ENCODE assay signal across 8 mouse cellular contexts in the genomic region with DNA sequence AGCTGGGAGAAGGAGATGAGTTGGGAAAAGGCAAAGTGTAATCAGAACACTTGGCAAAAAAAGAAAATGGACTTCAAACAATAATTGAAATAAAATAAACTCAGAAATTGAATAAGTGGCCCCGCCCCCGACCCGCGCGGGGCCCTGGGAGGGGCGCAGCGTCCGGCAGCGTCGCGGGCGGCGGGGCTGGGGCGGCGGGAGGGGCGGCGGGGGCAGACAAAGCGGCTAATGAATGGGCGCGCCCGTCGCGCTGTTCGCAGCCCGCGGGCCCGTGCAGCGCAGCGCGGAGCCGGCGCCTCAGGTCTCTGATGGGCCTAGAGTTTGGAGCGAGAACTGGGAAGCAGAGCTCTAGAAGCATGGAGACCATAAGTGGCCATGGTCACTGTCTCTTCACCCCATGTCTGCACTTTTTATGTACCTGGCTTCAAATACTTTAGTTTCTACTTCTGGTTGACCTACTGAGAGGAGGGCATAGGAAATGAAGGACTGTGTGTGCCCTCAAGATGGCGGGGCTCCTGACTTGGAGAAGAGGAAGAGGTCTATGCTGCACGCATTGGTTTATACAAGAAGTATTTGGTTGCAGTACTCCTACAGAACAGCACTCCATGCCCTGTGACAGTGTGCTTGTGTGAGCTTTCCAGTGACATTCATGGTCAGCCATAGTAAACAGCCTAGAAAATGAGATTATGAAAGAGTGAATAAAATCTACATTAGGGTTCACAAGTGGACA.
DNase-seq lines count a peak whose midpoint lies in the region; ATAC-seq lines count a peak whose summit lies in the region.
"Not testable (repeated sequence)": the region's sequence is repeated elsewhere in the genome, so short reads cannot be mapped to it uniquely, and the experiment has no call there.

No protein-coding gene starts in this region.

- DNase-seq in Muller cell, postnatal 12 days (ENCODE audit: inconsistent ontology term) = peak; percentile 8
- DNase-seq in forebrain, embryonic 11.5 days (ENCODE audit: low spot score) = peak; percentile 56
- peak; percentile 53 for DNase-seq in intestine, embryonic 14.5 days (ENCODE audit: low spot score)
- peak; percentile 31 for DNase-seq in neural tube, embryonic 11.5 days (ENCODE audit: low spot score)

- H3K27me3 ChIP-seq in forebrain, embryonic 11.5 days (ENCODE audit: control insufficient read depth, insufficient read depth, low read length); heart, embryonic 14.5 days (ENCODE audit: control insufficient read depth, insufficient read depth, low read length); intestine, embryonic 14.5 days (replicated peaks; ENCODE audit: control insufficient read depth, insufficient read depth, low read length); limb, embryonic 13.5 days; lung, embryonic 16.5 days (ENCODE audit: control insufficient read depth, insufficient read depth, low read depth, low read length); neural tube, embryonic 11.5 days (ENCODE audit: control insufficient read depth, insufficient read depth, low read length): not testable (repeated sequence)

- not testable (repeated sequence) for H3K9me3 ChIP-seq in forebrain, embryonic 11.5 days (ENCODE audit: control insufficient read depth, low read length); heart, embryonic 14.5 days (ENCODE audit: control insufficient read depth, low read length); intestine, embryonic 14.5 days (ENCODE audit: control insufficient read depth, low read length); limb, embryonic 13.5 days; lung, embryonic 16.5 days (ENCODE audit: control insufficient read depth, low read length); neural tube, embryonic 11.5 days (ENCODE audit: control insufficient read depth, low read length)

- 6% methylated on average over 32 of the region's 35 CpGs for WGBS in forebrain, embryonic 11.5 days
- WGBS in heart, embryonic 14.5 days = 2% methylated on average over 27 of the region's 35 CpGs
- 6% methylated on average over 30 of the region's 35 CpGs for WGBS in intestine, embryonic 14.5 days
- 5% methylated on average over 33 of the region's 35 CpGs for WGBS in limb, embryonic 13.5 days
- 4% methylated on average over 10 of the region's 35 CpGs for WGBS in lung, embryonic 16.5 days
- 8% methylated on average over 10 of the region's 35 CpGs for WGBS in neural tube, embryonic 11.5 days

- H3K36me3 ChIP-seq in forebrain, embryonic 11.5 days (ENCODE audit: control insufficient read depth, insufficient read depth, low read length); heart, embryonic 14.5 days (ENCODE audit: control insufficient read depth, insufficient read depth, low read length); intestine, embryonic 14.5 days (ENCODE audit: control insufficient read depth, insufficient read depth, low read length); limb, embryonic 13.5 days; lung, embryonic 16.5 days (ENCODE audit: control insufficient read depth, insufficient read depth, low read length); neural tube, embryonic 11.5 days (ENCODE audit: control insufficient read depth, insufficient read depth, low read length): not testable (repeated sequence)

- ATAC-seq in common myeloid progenitor, adult 5-6 weeks (replicated peaks; ENCODE audit: low read depth, poor library complexity, severe bottlenecking) = peak; percentile 69; the same call in 1 of the 2 replicates
- ATAC-seq in forebrain, embryonic 11.5 days (replicated peaks; ENCODE audit: low FRiP score) = peak; percentile 97
- peak; percentile 66; the same call in 1 of the 2 replicates for ATAC-seq in heart, embryonic 14.5 days (ENCODE audit: insufficient number of reproducible peaks, insufficient read depth, low FRiP score, low read depth)
- ATAC-seq in intestine, embryonic 14.5 days (replicated peaks; ENCODE audit: low FRiP score, low TSS enrichment, low read depth) = not testable (repeated sequence)
- peak; percentile 82 for ATAC-seq in limb, embryonic 13.5 days (ENCODE audit: low FRiP score, low read depth)
- ATAC-seq in lung, embryonic 16.5 days (ENCODE audit: low read depth) = peak; percentile 74
- peak; percentile 90 for ATAC-seq in neural tube, embryonic 11.5 days (ENCODE audit: insufficient read depth, low FRiP score, low TSS enrichment)

- H3K4me1 ChIP-seq in forebrain, embryonic 11.5 days (replicated peaks; ENCODE audit: control insufficient read depth, insufficient read depth, low read length); heart, embryonic 14.5 days (ENCODE audit: control insufficient read depth in 2 of 2, insufficient read depth in 2 of 2, low read length in 2 of 2); intestine, embryonic 14.5 days (replicated peaks; ENCODE audit: control insufficient read depth, insufficient read depth, low read length); limb, embryonic 13.5 days; lung, embryonic 16.5 days (replicated peaks; ENCODE audit: control insufficient read depth, insufficient read depth, low read length); neural tube, embryonic 11.5 days (ENCODE audit: control insufficient read depth, insufficient read depth, low read length): not testable (repeated sequence)

- not testable (repeated sequence) for H3K9ac ChIP-seq in forebrain, embryonic 11.5 days (ENCODE audit: low read length); intestine, embryonic 14.5 days (ENCODE audit: low read length); limb, embryonic 13.5 days; lung, embryonic 16.5 days (ENCODE audit: low read length); neural tube, embryonic 11.5 days (ENCODE audit: low read length)
- H3K9ac ChIP-seq in heart, embryonic 14.5 days (ENCODE audit: low read length) = peak overlapping the region; percentile 48; the same call in 1 of the 2 replicates

- peak overlapping the region; percentile 53; the same call in 1 of the 2 replicates for H3K4me2 ChIP-seq in forebrain, embryonic 11.5 days (ENCODE audit: low read depth, low read length, severe bottlenecking)
- peak overlapping the region; percentile 68 for H3K4me2 ChIP-seq in heart, embryonic 14.5 days (ENCODE audit: low read length)
- peak overlapping the region; percentile 53 for H3K4me2 ChIP-seq in intestine, embryonic 14.5 days (ENCODE audit: low read length)
- peak overlapping the region; percentile 66 for H3K4me2 ChIP-seq in limb, embryonic 13.5 days (replicated peaks)
- peak overlapping the region; percentile 57 for H3K4me2 ChIP-seq in lung, embryonic 16.5 days (ENCODE audit: low read depth, low read length)
- peak overlapping the region; percentile 41 for H3K4me2 ChIP-seq in neural tube, embryonic 11.5 days (ENCODE audit: low read depth)

- H3K4me3 ChIP-seq in forebrain, embryonic 11.5 days (ENCODE audit: low read depth, low read length) = peak overlapping the region; percentile 25; the same call in 1 of the 2 replicates
- peak overlapping the region; percentile 29 to 41 for H3K4me3 ChIP-seq in heart, embryonic 14.5 days (ENCODE audit: control insufficient read depth in 1 of 2, insufficient read depth in 1 of 2, low read depth in 1 of 2, low read length in 2 of 2)
- peak overlapping the region; percentile 33 for H3K4me3 ChIP-seq in intestine, embryonic 14.5 days (ENCODE audit: low read depth, low read length)
- peak overlapping the region; percentile 41 for H3K4me3 ChIP-seq in limb, embryonic 13.5 days
- H3K4me3 ChIP-seq in lung, embryonic 16.5 days (ENCODE audit: low read length) = peak overlapping the region; percentile 41
- H3K4me3 ChIP-seq in neural tube, embryonic 11.5 days (ENCODE audit: low read depth, low read length) = peak overlapping the region; percentile 26

- not testable (repeated sequence) for H3K27ac ChIP-seq in forebrain, embryonic 11.5 days (ENCODE audit: low read depth, low read length); heart, embryonic 14.5 days (replicated peaks in 1 of 2; ENCODE audit: control insufficient read depth in 1 of 2, insufficient read depth in 1 of 2, low read depth in 2 of 2, low read length in 2 of 2); intestine, embryonic 14.5 days (ENCODE audit: low read depth); limb, embryonic 13.5 days; lung, embryonic 16.5 days (ENCODE audit: low read length); neural tube, embryonic 11.5 days (ENCODE audit: low read depth, low read length)
